ENCODE assay signal across 16 mouse cellular contexts in the genomic region with DNA sequence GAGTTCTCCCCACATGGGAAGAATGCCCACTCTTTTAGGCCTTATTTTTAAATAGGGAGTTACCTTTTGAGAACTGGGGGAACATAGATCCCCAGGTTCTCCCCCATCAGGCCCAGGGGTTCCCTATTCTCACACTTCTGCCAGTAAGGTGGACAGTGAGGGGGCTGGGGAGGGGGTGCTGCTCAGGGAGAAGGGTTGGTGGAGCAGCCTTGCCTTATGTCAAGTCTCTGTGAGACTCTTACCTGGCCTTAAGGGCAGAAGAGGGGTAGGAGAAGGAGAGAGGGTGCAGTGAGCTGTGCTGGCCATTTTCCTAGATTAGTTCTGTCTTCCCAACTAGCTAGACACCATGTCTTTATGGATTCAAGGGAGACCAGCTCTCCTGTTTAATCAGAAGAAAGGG. TPM values are rescaled to one million over a fixed set of nuclear protein-coding genes. Genes with fewer than 3 reads are reported as not detected.
A peak's percentile ranks its signal among the peaks of the same experiment; 100 is the strongest.
DNase-seq lines count a peak whose midpoint lies in the region; ATAC-seq lines count a peak whose summit lies in the region.
"Had no signal": no experiment of that assay in that cellular context is flagged by ENCODE, and none has a peak within 500 bp of the region (broad histone marks: within the 10 kb centered on the region; RNA-seq: fewer than 3 reads in every experiment).

No protein-coding gene starts in this region.

- no peak for DNase-seq in forebrain, embryonic 10.5 days (ENCODE audit: extremely low spot score, low spot score)
- DNase-seq in embryonic facial prominence, embryonic 10.5 days (ENCODE audit: low spot score): no peak
- no peak for DNase-seq in hindbrain, embryonic 14.5 days (ENCODE audit: low spot score)
- DNase-seq in spleen, postnatal 36 days (ENCODE audit: low spot score in 2 of 2): no peak
- DNase-seq in spleen, postnatal 4 days (ENCODE audit: low spot score in 2 of 2): no peak
- DNase-seq: adrenal gland, postnatal 10 days; cerebellum, postnatal 14 days; heart, adult 2 months; heart, postnatal 4 days; kidney, postnatal 36 days; spleen, adult 18-20 months had no signal

- H3K4me2 ChIP-seq in forebrain, embryonic 16.5 days (ENCODE audit: low read length): no peak overlapping the region
- H3K4me2 ChIP-seq in hindbrain, embryonic 14.5 days (replicated peaks): peak overlapping the region; percentile 65; the same call in 1 of the 2 replicates
- peak overlapping the region; percentile 75 for H3K4me2 ChIP-seq in midbrain, embryonic 13.5 days (replicated peaks)

- peaks cover 70% of the 10 kb centered on the region for H3K4me1 ChIP-seq in forebrain, embryonic 10.5 days
- H3K4me1 ChIP-seq in forebrain, embryonic 16.5 days (replicated peaks; ENCODE audit: control insufficient read depth, insufficient read depth, low read length): peaks cover 71% of the 10 kb centered on the region
- peaks cover 62% of the 10 kb centered on the region for H3K4me1 ChIP-seq in embryonic facial prominence, embryonic 10.5 days
- H3K4me1 ChIP-seq in hindbrain, embryonic 14.5 days (replicated peaks; ENCODE audit: control insufficient read depth, insufficient read depth, low read length): peaks cover 55% of the 10 kb centered on the region
- peaks cover 83% of the 10 kb centered on the region for H3K4me1 ChIP-seq in midbrain, embryonic 13.5 days (replicated peaks)

- peak overlapping the region; percentile 72 for H3K4me3 ChIP-seq in forebrain, embryonic 10.5 days
- no peak overlapping the region for H3K4me3 ChIP-seq in forebrain, embryonic 16.5 days (replicated peaks; ENCODE audit: low read length)
- H3K4me3 ChIP-seq in embryonic facial prominence, embryonic 10.5 days: peak overlapping the region; percentile 73; the same call in 1 of the 2 replicates
- H3K4me3 ChIP-seq in hindbrain, embryonic 14.5 days (replicated peaks; ENCODE audit: low read length): no peak overlapping the region
- H3K4me3 ChIP-seq in midbrain, embryonic 13.5 days (replicated peaks): peak overlapping the region; percentile 58; the same call in 1 of the 2 replicates
- H3K4me3 ChIP-seq: heart, adult 2 months had no signal

- no peaks in the 10 kb centered on the region for H3K9me3 ChIP-seq in forebrain, embryonic 10.5 days
- H3K9me3 ChIP-seq in forebrain, embryonic 16.5 days (ENCODE audit: control insufficient read depth, low read length): no peaks in the 10 kb centered on the region
- H3K9me3 ChIP-seq in embryonic facial prominence, embryonic 10.5 days: no peaks in the 10 kb centered on the region
- no peaks in the 10 kb centered on the region for H3K9me3 ChIP-seq in hindbrain, embryonic 14.5 days (ENCODE audit: control insufficient read depth, low read length)
- no peaks in the 10 kb centered on the region for H3K9me3 ChIP-seq in midbrain, embryonic 13.5 days

- no peaks in the 10 kb centered on the region for H3K27me3 ChIP-seq in forebrain, embryonic 10.5 days (ENCODE audit: poor library complexity, severe bottlenecking)
- H3K27me3 ChIP-seq in forebrain, embryonic 16.5 days (replicated peaks; ENCODE audit: control insufficient read depth, insufficient read depth, low read length): no peaks in the 10 kb centered on the region
- no peaks in the 10 kb centered on the region for H3K27me3 ChIP-seq in embryonic facial prominence, embryonic 10.5 days (replicated peaks; ENCODE audit: low read depth, poor library complexity, severe bottlenecking)
- no peaks in the 10 kb centered on the region for H3K27me3 ChIP-seq in hindbrain, embryonic 14.5 days (ENCODE audit: control insufficient read depth, insufficient read depth, low read length)
- H3K27me3 ChIP-seq in midbrain, embryonic 13.5 days: no peaks in the 10 kb centered on the region

- no peak overlapping the region for H3K9ac ChIP-seq in forebrain, embryonic 16.5 days (replicated peaks; ENCODE audit: low read depth, low read length)
- peak overlapping the region; percentile 40; the same call in 1 of the 2 replicates for H3K9ac ChIP-seq in hindbrain, embryonic 14.5 days
- peak overlapping the region; percentile 69 for H3K9ac ChIP-seq in midbrain, embryonic 13.5 days (replicated peaks)

- H3K36me3 ChIP-seq in forebrain, embryonic 10.5 days (replicated peaks): peaks cover 7% of the 10 kb centered on the region
- peaks cover 2% of the 10 kb centered on the region for H3K36me3 ChIP-seq in forebrain, embryonic 16.5 days (ENCODE audit: control insufficient read depth, insufficient read depth)
- peaks cover 14% of the 10 kb centered on the region for H3K36me3 ChIP-seq in embryonic facial prominence, embryonic 10.5 days (replicated peaks)
- H3K36me3 ChIP-seq in hindbrain, embryonic 14.5 days (replicated peaks; ENCODE audit: control insufficient read depth, insufficient read depth): peaks cover 16% of the 10 kb centered on the region; the same call in 1 of the 2 replicates
- H3K36me3 ChIP-seq in midbrain, embryonic 13.5 days: peaks cover 7% of the 10 kb centered on the region

- H3K27ac ChIP-seq in forebrain, embryonic 10.5 days: peak overlapping the region; percentile 89
- no peak overlapping the region for H3K27ac ChIP-seq in forebrain, embryonic 16.5 days (ENCODE audit: low read length)
- peak overlapping the region; percentile 88 for H3K27ac ChIP-seq in embryonic facial prominence, embryonic 10.5 days (replicated peaks)
- H3K27ac ChIP-seq in hindbrain, embryonic 14.5 days: peak overlapping the region; percentile 84
- peak overlapping the region; percentile 91 for H3K27ac ChIP-seq in midbrain, embryonic 13.5 days
- H3K27ac ChIP-seq: heart, adult 2 months had no signal

- ATAC-seq in forebrain, embryonic 16.5 days: no peak
- no peak for ATAC-seq in hindbrain, embryonic 14.5 days (ENCODE audit: low FRiP score)
- ATAC-seq in midbrain, embryonic 13.5 days: no peak
- no peak for ATAC-seq in CD4-positive, CD25-positive, alpha-beta regulatory T cell, adult 4 months
- ATAC-seq: lung, postnatal 0 days had no signal

RNA-seq across cellular contexts. Expression of gene Map3k12, which starts 4.4 kb away (rescaled TPM):
- polyA plus RNA-seq in forebrain, embryonic 10.5 days (2016; fragmentation: Nextera tagmentation; extraction: Ambion mirVana): 24.0 and 25.4 TPM in 2 replicates
- 58.7 and 69.5 TPM in 2 replicates for polyA plus RNA-seq in forebrain, embryonic 16.5 days (2015; fragmentation: Nextera tagmentation; extraction: Ambion mirVana)
- polyA plus RNA-seq in embryonic facial prominence, embryonic 10.5 days (2016; fragmentation: Nextera tagmentation; extraction: Ambion mirVana): 29.1 and 32.3 TPM in 2 replicates
- polyA plus RNA-seq in hindbrain, embryonic 14.5 days (2014; fragmentation: Nextera tagmentation; extraction: Ambion mirVana): 43.9 and 47.5 TPM in 2 replicates
- polyA plus RNA-seq in midbrain, embryonic 13.5 days (2015; fragmentation: Nextera tagmentation; extraction: Ambion mirVana): 47.9 and 53.9 TPM in 2 replicates
- 1 to 10 TPM; 6.8 to 8.1 TPM for polyA plus RNA-seq in CD4-positive, CD25-positive, alpha-beta regulatory T cell, adult 4 months (2017; shearing (Covaris generic))

RNA-seq across cellular contexts. Expression of gene Tarbp2, which starts 5.5 kb away (rescaled TPM):
- polyA plus RNA-seq in forebrain, embryonic 10.5 days (2016; fragmentation: Nextera tagmentation; extraction: Ambion mirVana): 132 and 137 TPM in 2 replicates
- polyA plus RNA-seq in forebrain, embryonic 16.5 days (2015; fragmentation: Nextera tagmentation; extraction: Ambion mirVana): 97.2 and 114 TPM in 2 replicates
- polyA plus RNA-seq in embryonic facial prominence, embryonic 10.5 days (2016; fragmentation: Nextera tagmentation; extraction: Ambion mirVana): 140 and 143 TPM in 2 replicates
- 77.8 and 86.7 TPM in 2 replicates for polyA plus RNA-seq in hindbrain, embryonic 14.5 days (2014; fragmentation: Nextera tagmentation; extraction: Ambion mirVana)
- polyA plus RNA-seq in midbrain, embryonic 13.5 days (2015; fragmentation: Nextera tagmentation; extraction: Ambion mirVana): 98.2 and 101 TPM in 2 replicates
- 10 to 100 TPM; 24.9 to 41.9 TPM for polyA plus RNA-seq in CD4-positive, CD25-positive, alpha-beta regulatory T cell, adult 4 months (2017; shearing (Covaris generic))

RNA-seq across cellular contexts. Expression of gene Gm10337, which starts 8.9 kb away (rescaled TPM):
- polyA plus RNA-seq in forebrain, embryonic 10.5 days (2016; fragmentation: Nextera tagmentation; extraction: Ambion mirVana): not detected in 2 replicates
- polyA plus RNA-seq in forebrain, embryonic 16.5 days (2015; fragmentation: Nextera tagmentation; extraction: Ambion mirVana): 17.3 and 22.2 TPM in 2 replicates
- 7.6 TPM in 1 of 2 replicates, not detected in the other for polyA plus RNA-seq in embryonic facial prominence, embryonic 10.5 days (2016; fragmentation: Nextera tagmentation; extraction: Ambion mirVana)
- 9.6 and 17.2 TPM in 2 replicates for polyA plus RNA-seq in hindbrain, embryonic 14.5 days (2014; fragmentation: Nextera tagmentation; extraction: Ambion mirVana)
- polyA plus RNA-seq in midbrain, embryonic 13.5 days (2015; fragmentation: Nextera tagmentation; extraction: Ambion mirVana): 4.5 and 16.7 TPM in 2 replicates
- not detected for polyA plus RNA-seq in CD4-positive, CD25-positive, alpha-beta regulatory T cell, adult 4 months (2017; shearing (Covaris generic))
- polyA plus RNA-seq: heart, adult 2 months; liver, embryonic 11.5 days; lung, postnatal 0 days had no signal

RNA-seq across cellular contexts. Expression of gene Npff, which starts 12.3 kb away (rescaled TPM):
- 1.3 and 2.2 TPM in 2 replicates for polyA plus RNA-seq in forebrain, embryonic 10.5 days (2016; fragmentation: Nextera tagmentation; extraction: Ambion mirVana)
- 2.9 and 3.1 TPM in 2 replicates for polyA plus RNA-seq in forebrain, embryonic 16.5 days (2015; fragmentation: Nextera tagmentation; extraction: Ambion mirVana)
- 1.8 and 2.8 TPM in 2 replicates for polyA plus RNA-seq in embryonic facial prominence, embryonic 10.5 days (2016; fragmentation: Nextera tagmentation; extraction: Ambion mirVana)
- 5.0 and 8.6 TPM in 2 replicates for polyA plus RNA-seq in hindbrain, embryonic 14.5 days (2014; fragmentation: Nextera tagmentation; extraction: Ambion mirVana)
- polyA plus RNA-seq in midbrain, embryonic 13.5 days (2015; fragmentation: Nextera tagmentation; extraction: Ambion mirVana): 2.9 and 5.0 TPM in 2 replicates
- polyA plus RNA-seq in CD4-positive, CD25-positive, alpha-beta regulatory T cell, adult 4 months (2017; shearing (Covaris generic)): 1 to 10 TPM; 4.6 to 5.5 TPM

RNA-seq across cellular contexts. Expression of gene Pcbp2, which starts 42.1 kb away (rescaled TPM):
- polyA plus RNA-seq in forebrain, embryonic 10.5 days (2016; fragmentation: Nextera tagmentation; extraction: Ambion mirVana): 205 and 217 TPM in 2 replicates
- polyA plus RNA-seq in forebrain, embryonic 16.5 days (2015; fragmentation: Nextera tagmentation; extraction: Ambion mirVana): 144 and 149 TPM in 2 replicates
- polyA plus RNA-seq in embryonic facial prominence, embryonic 10.5 days (2016; fragmentation: Nextera tagmentation; extraction: Ambion mirVana): 206 and 217 TPM in 2 replicates
- polyA plus RNA-seq in hindbrain, embryonic 14.5 days (2014; fragmentation: Nextera tagmentation; extraction: Ambion mirVana): 158 and 166 TPM in 2 replicates
- 164 and 166 TPM in 2 replicates for polyA plus RNA-seq in midbrain, embryonic 13.5 days (2015; fragmentation: Nextera tagmentation; extraction: Ambion mirVana)
- polyA plus RNA-seq in CD4-positive, CD25-positive, alpha-beta regulatory T cell, adult 4 months (2017; shearing (Covaris generic)): 100 to 1,000 TPM; 198 to 220 TPM

Comparison
In these comparisons a context has a peak if more than half of its experiments do, and no peak if none do; other contexts are left out.
1. H3K4me3 ChIP-seq: peak in forebrain, embryonic 10.5 days (single experiment), embryonic facial prominence, embryonic 10.5 days (single experiment) and midbrain, embryonic 13.5 days (single experiment); none in forebrain, embryonic 16.5 days (single experiment) and hindbrain, embryonic 14.5 days (single experiment).